Mouse (Mus musculus) hematopoietic stem cell, adult 5-6 weeks (primary cell): ENCODE measurements around the gene Flywch1. TPM values are rescaled to one million over a fixed set of nuclear protein-coding genes. Genes with fewer than 3 reads are reported as not detected.
A peak's percentile ranks its signal among the peaks of the same experiment; 100 is the strongest.
"Not testable (repeated sequence)": the region's sequence is repeated elsewhere in the genome, so short reads cannot be mapped to it uniquely, and the experiment has no call there.

Experiments used
- ATAC-seq, 2 experiments: fragments of 125-278 bp in 1 of 2; replicated peaks in 1 of 2; 2 replicates each; pipeline ENCODE4 v1.8.0; 2016 to 2017; ENCODE audit warnings: inconsistent platforms in 2 of 2, mild to moderate bottlenecking in 2 of 2, moderate number of reproducible peaks in 2 of 2, low read depth in 1 of 2, moderate TSS enrichment in 1 of 2; ENCODE audit not compliant: low FRiP score in 2 of 2, poor library complexity in 2 of 2, severe bottlenecking in 2 of 2, insufficient read depth in 1 of 2, low TSS enrichment in 1 of 2
- total RNA-seq: library from RNA; stranded (forward); fragments of 172-1452, 232-1000 nt; gene quantifications from 2 replicates; pipeline ENCODE4 v1.2.3, GENCODE M21; 2017

The Flywch1 gene
- total RNA-seq, 1 experiment from 2014 or later, result 33.2 TPM

DNA sequence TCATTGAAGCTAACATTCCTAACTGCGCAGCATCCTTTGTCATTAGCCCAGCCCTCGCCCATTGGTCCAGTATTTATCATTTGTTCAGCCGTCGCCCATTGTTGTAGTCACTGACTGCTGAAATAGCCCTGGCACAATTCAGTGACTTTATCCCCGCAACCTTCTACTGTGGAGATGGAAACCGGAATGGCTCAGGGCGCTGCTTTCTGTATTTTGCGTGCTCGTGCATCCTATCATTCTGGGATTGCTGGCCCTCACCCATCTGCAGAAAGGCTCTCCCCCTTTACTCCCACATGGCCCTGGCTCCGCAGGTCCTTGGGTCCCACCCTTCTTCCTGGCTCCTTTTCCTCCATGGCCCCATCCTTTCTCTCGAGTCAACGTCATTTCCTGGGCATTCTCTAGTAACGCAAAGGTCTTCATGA is 15.1 kb upstream of the Flywch1 start:
- ATAC-seq, result no peak

DNA sequence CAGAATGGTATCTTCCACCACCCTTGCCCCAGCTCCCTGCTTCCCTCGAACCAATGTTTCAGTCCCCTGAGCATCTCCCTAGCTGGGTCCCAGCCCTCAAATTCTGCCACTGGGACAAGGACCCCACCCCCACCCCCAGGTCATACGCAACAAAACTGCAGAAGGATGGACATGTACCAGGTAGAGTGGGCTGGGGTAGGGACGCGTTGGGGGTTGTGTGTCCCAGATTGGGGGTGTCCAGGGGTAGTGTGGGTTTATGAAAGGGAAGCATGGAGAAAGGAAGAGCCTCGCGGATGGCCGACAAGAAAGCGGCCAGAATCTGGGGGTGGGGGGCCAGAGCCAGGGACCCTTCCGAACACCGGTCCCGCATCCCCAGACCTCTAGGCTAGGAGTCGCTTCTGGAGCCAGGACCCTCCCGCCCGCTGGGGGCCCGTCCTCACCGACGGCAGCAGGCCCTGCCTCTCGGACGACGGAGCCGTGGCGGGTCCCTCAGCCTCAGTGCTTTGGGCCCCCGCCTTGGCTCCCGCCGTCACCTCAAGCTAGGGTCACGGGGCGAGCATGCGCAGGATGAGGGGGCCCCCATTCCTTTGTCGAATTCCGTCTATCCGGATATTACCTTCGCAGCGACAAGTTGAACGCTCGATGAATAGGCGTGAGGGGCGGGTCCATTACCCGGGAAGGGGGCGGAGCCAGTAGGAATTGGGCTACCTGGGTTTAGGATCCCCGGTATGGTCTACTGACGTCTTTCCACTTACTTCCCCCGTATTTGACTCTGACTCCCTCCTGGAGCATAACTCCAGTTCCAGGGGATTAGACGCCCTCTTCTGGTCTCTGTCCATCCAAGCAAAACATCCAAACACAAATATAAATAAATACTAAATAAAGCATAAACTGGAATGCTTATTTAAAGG is 14.4 kb upstream of the Flywch1 start, which contains the start of gene Flywch2:
Flywch2 (minus strand) TSS at position 521 of the 911 bp plus-strand sequence.
- peak; percentile 77 to 80 for ATAC-seq

DNA sequence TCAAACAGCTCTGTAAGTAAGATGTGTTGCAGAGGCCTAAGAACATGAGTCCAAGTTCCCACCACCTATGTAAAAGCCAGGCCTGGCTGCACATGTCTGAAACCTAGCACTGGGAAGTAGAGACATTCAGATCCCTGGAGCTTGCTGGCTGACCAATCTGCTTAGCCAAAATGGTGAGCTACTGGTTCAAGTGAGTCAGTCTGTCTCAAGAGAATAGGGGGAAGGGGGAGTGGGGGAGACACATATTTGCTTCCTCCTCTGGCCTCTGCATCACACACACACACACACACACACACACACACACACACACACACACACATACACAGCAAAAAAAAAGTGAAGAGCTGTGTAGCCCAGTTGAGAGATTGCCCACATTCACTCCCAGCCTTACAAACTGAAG is 11.9 kb upstream of the Flywch1 start:
- ATAC-seq, result no peak

DNA sequence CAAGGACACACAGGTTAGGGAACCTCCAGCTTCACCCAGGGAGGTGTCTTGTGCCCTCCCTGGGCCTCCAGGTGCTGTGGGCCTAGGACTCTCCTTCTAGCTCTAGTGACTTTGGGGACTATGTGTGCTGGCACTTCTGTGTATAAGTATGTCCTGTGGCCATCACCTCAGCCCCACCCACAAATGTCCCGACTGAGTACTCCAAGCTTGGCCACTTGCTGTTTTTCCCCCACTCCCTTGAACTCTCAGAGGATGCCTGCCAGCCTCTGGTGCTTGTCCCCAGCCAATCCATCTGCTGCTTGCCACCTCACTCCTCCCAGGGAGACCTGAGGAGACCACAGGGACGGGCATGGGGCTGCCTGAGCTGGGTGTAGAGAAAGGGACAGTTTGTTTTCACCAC is 7.0 kb upstream of the Flywch1 start:
- ATAC-seq, result no peak

DNA sequence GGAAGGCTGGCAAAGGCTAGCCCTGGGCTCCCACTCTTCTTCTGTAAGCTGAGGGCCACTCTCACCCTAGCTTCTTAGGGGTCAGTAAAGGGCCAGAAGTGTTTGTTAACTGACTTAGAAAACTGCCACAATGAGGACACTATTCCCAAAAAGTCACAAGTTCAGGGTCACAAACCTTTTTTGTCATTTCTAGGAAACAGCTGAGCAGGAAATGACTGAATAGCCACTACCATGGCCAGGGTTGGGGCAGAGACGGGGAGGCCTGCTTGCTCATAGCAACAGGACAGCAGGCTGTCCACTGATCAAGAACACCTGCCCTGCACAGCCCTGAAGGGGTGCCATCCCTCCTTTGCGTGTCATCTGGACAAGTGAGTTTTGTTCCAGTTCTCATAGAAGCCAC is 5.7 kb upstream of the Flywch1 start:
- no peak for ATAC-seq

DNA sequence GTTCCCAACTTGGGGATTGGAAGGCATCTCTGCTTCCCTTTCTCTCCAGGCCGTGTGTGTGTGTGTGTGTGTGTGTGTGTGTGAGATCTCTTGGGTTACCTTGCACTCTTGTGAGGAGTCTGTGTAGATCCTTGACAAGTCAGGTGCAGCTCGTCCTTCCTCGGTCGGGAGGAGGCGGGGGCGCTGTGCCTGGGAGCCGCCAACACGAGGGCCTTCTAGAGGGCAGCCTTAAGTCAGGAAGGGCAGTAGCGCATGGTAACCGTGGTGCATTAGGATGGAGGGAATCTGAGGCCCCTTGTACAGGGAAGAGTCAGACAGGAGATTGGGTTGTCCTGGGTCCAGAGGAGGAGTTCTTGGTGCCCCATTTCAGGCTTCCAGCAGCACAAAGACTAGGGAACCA is 4.8 kb upstream of the Flywch1 start:
- ATAC-seq, result no peak

DNA sequence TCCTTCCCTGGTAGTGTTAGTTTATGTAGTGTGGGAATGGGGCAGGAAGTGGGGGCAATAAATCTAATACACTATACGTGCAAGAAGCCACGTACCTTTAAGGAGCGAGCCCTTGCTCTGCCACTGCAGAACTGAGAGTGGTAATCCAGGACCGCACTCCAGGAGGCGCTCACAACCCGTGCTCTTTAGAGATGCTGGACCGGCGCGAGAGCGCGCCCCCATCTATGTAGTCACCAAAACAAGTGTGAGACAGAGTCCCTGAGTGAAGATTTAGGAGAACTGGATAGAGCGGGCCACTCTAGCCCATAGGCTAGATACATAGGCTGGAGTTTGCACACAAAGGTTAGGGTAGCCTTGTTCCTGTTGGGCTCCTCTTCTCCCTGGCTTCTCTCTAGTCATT is 2.7 kb upstream of the Flywch1 start:
- ATAC-seq, result peak; percentile 80 to 81

DNA sequence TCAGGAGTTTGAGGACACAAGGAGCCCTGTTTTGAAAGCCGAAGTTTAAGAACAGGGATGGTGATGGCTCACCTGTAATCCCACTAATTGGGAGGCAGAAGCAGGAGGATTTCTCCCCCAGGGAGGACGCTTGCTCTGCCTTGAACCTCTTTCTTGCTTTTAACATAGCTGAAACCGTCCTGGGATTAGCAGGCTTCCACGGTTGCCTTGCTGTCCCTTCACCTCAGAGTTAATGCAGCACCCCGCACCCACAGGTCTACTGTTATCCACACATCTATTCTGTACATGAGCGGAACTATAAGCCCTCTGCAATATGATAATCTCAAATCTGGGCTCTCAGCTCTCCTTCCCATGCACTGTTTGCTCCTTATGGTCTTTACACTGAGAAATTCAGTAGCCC is 2.3 kb upstream of the Flywch1 start:
- no peak for ATAC-seq

DNA sequence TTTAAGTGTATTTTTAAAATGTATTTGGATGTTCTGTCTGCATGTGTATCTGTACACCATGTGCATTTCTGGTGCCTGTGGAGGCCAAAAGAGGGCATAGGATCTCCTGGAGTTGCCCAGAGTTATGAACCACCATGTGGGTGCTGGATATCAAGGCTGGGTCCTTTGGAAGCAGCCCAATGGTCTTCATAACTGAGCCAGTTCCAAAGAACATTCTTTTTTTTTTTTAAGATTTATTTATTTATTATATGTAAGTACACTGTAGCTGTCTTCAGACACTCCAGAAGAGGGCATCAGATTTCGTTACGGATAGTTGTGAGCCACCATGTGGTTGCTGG is 786 bp upstream of the Flywch1 start:
- not testable (repeated sequence) for ATAC-seq

DNA sequence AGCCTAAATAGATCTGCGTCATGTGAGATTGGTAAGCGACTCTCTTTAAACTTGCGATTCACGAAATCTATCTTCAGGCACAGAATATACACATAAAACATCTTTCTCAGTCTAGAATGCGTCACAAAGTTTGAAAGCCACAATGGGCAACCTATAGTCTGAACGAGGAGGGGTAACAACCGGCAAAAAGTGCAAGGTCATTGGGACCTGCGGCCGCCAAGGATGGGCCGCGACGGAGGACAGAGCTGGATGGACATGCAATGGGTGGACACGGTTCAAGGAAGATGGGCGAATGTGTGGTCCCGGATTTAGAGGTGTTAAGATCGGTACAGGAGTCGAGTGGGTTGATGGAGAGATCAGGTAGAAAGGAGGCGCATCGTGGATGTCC is 512 bp downstream of the Flywch1 start:
- 0 out of 4 replicates have a peak, but pooled peaks of 1 of the 2 experiments have one; percentile 2 for ATAC-seq

DNA sequence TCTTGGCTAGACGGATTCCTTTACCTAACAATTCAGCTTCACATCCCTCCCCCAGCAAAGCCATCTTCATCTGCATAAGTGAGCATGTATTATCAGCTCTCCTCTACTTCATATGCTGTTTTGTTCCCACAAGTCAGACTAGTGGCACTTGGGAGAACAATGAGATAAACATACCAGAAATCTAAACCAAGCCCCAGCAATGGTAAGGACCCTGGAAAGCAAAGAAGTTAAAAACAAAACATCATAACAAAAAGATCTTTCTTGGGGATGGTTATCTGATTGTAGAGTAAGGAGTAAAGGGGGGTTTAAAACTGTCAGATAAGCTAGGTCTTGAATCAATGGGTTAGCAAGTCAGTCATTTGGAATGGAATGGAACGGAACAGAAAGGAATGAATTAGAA is 909 bp downstream of the Flywch1 start:
- ATAC-seq, result no peak

DNA sequence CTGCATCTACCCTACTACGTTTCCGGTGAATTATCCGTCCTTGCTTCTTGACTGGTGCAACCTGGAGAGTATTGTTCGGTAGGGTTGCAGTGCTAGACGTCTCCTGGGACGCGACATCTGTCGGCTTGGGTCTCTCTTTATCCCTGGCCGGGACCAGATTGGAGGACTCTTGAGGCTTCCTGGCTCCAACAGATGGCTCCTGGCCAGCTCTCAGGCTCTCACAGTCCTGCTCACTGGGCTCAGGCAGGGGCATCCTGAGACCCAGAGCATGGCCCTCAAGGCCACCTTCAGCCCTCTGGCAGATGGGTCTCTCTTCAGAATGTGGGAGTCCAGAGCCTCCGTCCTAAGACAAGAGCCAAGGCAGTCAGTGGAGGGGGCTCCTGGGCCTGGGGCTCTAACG is 8.4 kb downstream of the Flywch1 start:
- no peak for ATAC-seq

DNA sequence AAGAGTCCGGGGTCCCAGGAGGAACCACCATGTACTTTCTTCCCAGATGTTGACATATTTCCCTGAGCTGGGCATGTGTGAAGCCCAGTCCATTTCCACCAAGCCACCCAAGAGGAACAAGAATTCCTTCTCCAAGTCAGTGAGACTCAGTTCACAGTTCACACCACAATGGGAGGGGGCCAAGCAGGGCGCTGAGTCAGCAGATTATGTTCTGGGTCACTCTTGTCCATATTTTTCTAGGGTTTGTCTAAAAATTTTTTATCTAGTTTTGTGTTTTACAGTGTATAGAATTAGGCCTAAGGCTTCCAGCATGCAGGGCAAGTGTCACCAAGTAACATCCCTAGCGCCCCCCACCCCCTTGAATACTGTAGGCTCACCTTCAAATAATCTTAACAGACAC is 10.2 kb downstream of the Flywch1 start:
- ATAC-seq, result no peak

DNA sequence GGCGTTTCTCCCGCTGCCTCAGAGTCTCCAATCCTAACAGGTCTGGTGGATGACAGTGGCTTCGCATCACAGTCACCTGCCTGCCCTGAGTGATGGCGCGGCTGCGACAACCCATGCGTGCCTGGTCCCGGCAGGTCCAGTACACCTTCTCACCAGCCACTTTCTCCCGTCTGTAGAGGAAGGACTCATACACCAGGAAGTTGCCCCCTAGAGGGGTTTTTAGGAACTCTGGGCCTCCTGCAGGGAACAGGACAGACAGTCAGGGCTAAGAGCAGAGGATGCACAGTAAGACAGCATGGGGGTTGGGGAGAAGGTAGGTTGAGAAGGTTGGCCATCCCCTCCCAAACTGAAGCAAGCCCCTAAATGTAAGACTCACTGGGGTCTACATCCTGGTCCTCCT is 11.2 kb downstream of the Flywch1 start:
- ATAC-seq, result no peak

DNA sequence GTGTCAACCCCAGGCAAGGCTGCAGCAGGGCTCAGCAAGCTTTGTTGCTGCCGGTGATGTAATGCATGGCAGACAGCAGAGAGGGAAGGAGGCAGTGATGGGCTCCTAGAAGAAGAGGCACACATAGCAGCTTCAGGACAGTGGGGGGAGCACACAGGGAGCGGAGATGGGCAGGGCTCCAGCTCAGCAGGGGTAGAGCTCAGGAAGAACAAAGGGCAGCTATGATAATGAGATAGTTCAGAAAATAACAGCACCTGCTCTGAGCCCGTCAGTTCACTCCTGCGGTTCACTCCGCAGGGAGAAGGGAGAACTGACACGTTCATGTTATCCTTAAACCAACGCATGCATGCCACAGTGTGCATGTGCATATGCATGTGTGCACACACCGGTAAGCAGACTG is 12.6 kb downstream of the Flywch1 start:
- ATAC-seq, result no peak

DNA sequence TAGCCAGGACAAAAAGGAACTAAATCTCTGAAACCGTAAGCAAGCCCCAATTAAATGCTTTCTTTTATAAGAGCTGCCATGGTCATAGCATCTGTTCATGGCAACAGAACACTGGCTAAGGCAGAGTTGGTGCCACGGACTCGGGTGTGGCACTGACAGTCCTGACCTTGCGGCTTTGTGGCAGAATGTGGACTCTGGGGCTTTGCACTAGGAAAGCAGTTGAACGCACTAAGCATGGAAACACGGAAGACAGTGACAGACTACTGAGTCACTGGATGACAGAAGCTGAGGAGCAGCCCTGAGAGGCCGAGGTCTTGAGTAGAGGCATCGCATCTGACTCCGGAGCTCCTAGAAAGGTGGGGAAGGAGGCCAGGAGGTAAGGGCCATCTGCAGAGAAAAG is 13.8 kb downstream of the Flywch1 start:
- no peak for ATAC-seq

DNA sequence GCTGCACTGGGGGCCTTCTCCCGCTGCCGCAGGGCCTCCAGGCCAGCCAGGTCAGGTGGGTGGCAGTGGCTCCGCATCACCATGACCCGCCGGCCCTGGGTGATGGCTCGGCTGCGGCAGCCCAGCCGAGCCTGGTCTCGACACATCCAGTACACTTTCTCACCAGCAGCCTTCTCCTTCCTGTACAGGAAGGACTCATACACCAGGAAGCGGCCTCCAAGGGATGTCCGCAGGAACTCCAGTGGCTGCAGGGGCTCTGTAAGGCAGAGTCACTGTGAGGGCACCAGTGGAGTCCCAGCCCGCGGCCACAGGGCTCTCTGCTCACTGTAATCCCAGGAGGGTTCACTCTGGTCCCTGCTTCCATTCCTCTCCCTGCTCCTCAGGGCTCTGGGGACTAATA is 15.7 kb downstream of the Flywch1 start:
- peak; percentile 32 to 52; a peak in 3 of 4 replicates for ATAC-seq

DNA sequence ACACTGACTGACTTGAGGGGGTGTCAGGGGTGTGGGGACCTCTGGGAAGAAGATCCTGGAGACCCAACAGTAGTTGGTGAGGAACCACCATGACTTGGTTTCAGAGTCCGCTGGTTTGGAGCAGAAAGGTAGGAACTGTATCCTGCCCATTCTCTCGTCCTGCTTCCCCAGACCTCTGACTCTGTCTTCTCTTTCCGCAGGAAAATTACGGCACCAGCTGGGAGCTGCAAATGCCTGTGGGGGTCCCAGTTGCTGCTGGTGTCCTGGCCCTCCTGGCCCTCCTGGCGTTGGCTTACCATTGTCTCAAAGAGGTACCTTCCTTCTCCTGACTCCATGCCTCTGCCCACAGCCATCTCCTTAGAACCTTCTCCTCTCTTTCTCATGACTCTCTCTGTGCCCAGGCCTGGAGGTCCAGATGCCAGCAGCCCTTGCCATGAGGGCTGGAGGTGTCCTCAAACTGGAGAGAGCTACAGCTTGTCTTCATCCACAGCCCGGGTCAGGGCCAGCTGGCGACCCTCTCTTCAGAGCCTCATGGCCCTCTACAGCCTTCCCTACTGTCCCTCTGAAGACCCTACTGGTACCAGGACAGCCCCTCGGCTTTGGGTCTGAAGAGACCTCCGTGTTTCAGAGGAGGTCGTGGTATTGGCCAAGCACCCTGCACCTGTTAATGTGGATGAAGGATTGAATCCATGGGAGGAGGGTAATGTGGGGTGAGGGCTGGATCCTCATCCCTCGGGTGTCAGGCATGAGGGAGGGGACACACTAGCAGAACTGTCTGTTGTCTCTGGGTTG is 21.8 kb downstream of the Flywch1 start:
- ATAC-seq, result no peak
